Mouse (Mus musculus): Measurements from ENCODE around the gene Krt78. TPM values are rescaled to one million over a fixed set of nuclear protein-coding genes. Genes with fewer than 3 reads are reported as not detected.
A peak's percentile ranks its signal among the peaks of the same experiment; 100 is the strongest.

The Krt78 gene
- polyA plus RNA-seq, 1 experiment from 2014 or later, result not detected

DNA sequence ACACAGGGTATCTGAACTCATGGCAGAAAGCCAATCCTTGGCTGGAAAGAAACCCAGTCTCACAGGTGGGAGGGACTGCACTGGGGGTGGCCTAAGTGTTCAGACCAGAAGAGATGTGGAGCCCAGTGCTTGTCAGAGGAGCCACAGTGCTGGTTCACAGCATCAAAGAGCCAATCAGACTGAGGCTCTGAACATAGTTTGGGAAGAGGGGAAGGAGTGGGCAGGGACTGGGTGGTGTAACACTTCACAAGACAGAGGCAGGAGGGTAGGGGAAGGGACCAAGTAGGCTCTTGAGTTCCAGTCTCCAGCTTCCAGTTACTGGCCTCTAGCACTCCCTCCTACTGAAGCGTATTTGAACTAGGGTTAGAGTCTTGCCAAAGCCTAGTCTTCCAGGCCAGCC lies 8.7 kb downstream of the Krt78 start:
- ATAC-seq (replicated peaks; ENCODE audit: insufficient number of reproducible peaks, low FRiP score, low TSS enrichment), result no peak

DNA sequence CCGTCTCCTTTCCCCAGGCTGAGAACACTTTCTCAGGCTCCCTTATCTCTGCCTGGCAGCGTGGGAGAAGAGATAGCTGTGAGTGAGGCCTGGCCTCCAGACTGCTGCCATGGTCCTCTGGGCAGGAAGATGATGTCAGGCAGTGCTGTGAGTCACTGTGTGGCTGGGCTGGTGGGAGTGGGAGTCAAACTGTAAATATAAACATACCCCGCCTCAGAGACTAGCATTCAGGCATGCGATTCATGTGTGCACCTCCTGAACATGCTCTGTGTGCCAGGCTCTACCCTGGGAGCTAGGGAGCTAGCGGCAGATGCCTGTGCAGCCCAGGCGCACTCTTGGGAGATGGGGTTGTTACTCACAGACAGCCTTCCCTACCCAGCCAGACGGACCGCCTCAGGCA lies 12.1 kb downstream of the Krt78 start:
- Histone ChIP-seq H3K4me2 (peak overlapping the region; percentile 7; the same call in 1 of the 2 replicates), H3K27me3 (ENCODE audit: control insufficient read depth, insufficient read depth, low read length) (no peaks in the 10 kb centered on the region), H3K36me3 (ENCODE audit: control insufficient read depth, insufficient read depth, low read length) (no peaks in the 10 kb centered on the region), H3K9ac (ENCODE audit: low read depth, low read length) (no peak overlapping the region), H3K9me3 (replicated peaks; ENCODE audit: control insufficient read depth, low read length) (no peaks in the 10 kb centered on the region), H3K4me3 (ENCODE audit: low read depth, low read length) (no peak overlapping the region), H3K4me1 (ENCODE audit: control insufficient read depth, insufficient read depth, low read length) (peaks cover 6% of the 10 kb centered on the region; the same call in 1 of the 2 replicates), H3K27ac (ENCODE audit: low read depth, low read length) (peak overlapping the region; percentile 38; the same call in 1 of the 2 replicates)
- no peak for ATAC-seq (replicated peaks; ENCODE audit: insufficient number of reproducible peaks, low FRiP score, low TSS enrichment)
- 30% methylated on average over 8 of the region's 8 CpGs for WGBS (ENCODE audit: insufficient replicate concordance)

More for the DNA sequence above, 8.7 kb downstream of the Krt78 start:
- Histone ChIP-seq H3K4me2 (no peak overlapping the region), H3K36me3 (ENCODE audit: control insufficient read depth, insufficient read depth, low read length) (no peaks in the 10 kb centered on the region), H3K9ac (ENCODE audit: low read depth, low read length) (no peak overlapping the region), H3K4me3 (ENCODE audit: low read depth, low read length) (no peak overlapping the region), H3K9me3 (replicated peaks; ENCODE audit: control insufficient read depth, low read length) (no peaks in the 10 kb centered on the region), H3K4me1 (ENCODE audit: control insufficient read depth, insufficient read depth, low read length) (peaks cover 6% of the 10 kb centered on the region; the same call in 1 of the 2 replicates), H3K27me3 (ENCODE audit: control insufficient read depth, insufficient read depth, low read length) (no peaks in the 10 kb centered on the region; the same call in none of the 2 replicates), H3K27ac (ENCODE audit: low read depth, low read length) (no peak overlapping the region)
- WGBS (ENCODE audit: insufficient replicate concordance), result 82% methylated on average over 1 of the region's 1 CpGs

DNA sequence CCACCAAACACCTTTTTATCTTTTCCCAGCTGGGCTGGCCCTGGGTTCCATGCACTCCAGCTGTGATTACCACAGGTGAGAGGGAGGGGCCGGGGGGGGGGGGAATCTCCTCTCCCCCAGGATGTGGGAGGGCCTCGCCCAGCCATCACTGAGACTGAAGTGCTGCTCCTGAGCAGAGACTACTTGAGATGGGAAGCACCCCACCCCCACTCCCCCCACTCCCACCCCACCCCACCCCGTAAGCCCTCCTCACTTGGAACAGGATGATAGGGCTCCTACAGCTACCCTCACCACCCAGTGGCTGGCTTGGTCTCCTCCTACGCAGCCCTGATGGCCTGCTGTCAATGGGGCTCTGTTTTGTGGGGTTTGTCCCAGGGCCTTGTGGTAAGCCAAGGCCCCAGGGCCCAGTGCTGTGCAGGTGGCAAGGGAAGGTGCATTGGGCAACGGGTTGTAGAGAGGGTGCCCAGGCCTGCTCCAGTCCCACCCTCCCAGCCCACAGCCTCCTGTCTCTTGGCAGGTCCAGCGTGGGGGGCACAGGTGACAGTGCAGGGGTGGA lies 13.7 kb downstream of the Krt78 start, which contains the start of gene Krt79:
Krt79 (minus strand) TSS at position 51 of the 556 bp plus-strand sequence.
- Histone ChIP-seq H3K4me3 (ENCODE audit: low read depth, low read length) (no peak within 1 kb of the TSS), H3K27ac (ENCODE audit: low read depth, low read length) (no peak within 1 kb of the TSS), H3K27me3 (ENCODE audit: control insufficient read depth, insufficient read depth, low read length) (no peaks in the 10 kb centered on the region), H3K9ac (ENCODE audit: low read depth, low read length) (no peak within 1 kb of the TSS), H3K9me3 (replicated peaks; ENCODE audit: control insufficient read depth, low read length) (no peaks in the 10 kb centered on the region), H3K36me3 (ENCODE audit: control insufficient read depth, insufficient read depth, low read length) (no peaks in the 10 kb centered on the region), H3K4me1 (ENCODE audit: control insufficient read depth, insufficient read depth, low read length) (peaks cover 6% of the 10 kb centered on the region; the same call in 1 of the 2 replicates), H3K4me2 (no peak within 1 kb of the TSS)
- ATAC-seq (replicated peaks; ENCODE audit: insufficient number of reproducible peaks, low FRiP score, low TSS enrichment), result no peak
- WGBS (ENCODE audit: insufficient replicate concordance), result 45% methylated on average over 5 of the region's 6 CpGs

DNA sequence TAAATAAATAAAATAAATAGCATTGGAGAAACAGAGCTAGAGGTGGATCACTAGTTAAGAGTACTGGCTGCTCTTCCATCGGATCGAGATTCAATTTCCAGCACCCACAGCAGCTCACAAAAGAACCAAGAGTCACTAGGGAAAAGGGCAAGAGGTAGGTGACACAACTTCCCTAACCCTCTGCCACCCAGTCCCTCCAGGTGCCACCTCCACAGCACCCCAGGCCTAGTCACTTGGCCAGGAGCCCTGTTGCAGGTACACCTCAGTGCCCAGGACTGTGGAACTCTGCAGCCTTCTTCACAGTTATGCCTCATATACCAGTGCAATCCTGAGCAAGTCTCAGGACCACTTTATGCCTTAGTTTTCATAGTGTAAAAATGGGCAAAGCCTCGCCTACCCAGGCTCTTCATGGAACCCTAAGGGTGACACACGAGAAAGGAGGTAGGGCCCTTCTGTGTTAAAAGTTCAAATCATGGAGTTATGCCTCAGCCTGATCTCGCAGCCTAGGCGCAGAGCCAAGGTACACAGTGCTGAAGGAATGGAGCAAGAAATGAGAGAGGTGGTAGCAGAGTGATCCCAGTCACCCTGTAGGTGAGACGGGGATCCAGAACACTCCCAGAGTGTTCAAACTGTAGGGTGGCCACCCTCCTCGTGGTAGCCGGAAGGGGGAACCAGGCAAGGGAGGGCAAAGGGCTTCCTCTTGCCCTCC lies 15.3 kb downstream of the Krt78 start:
- H3K27me3 ChIP-seq (ENCODE audit: control insufficient read depth, insufficient read depth, low read length), result no peaks in the 10 kb centered on the region
- no peak overlapping the region for H3K4me3 ChIP-seq (ENCODE audit: low read depth, low read length)
- H3K36me3 ChIP-seq (ENCODE audit: control insufficient read depth, insufficient read depth, low read length), result no peaks in the 10 kb centered on the region
- no peaks in the 10 kb centered on the region for H3K9me3 ChIP-seq (replicated peaks; ENCODE audit: control insufficient read depth, low read length)
- no peak overlapping the region for H3K4me2 ChIP-seq
- H3K9ac ChIP-seq (ENCODE audit: low read depth, low read length), result no peak overlapping the region
- 76% methylated on average over 9 of the region's 9 CpGs for WGBS (ENCODE audit: insufficient replicate concordance)
- H3K27ac ChIP-seq (ENCODE audit: low read depth, low read length), result no peak overlapping the region
- peaks cover 6% of the 10 kb centered on the region; the same call in 1 of the 2 replicates for H3K4me1 ChIP-seq (ENCODE audit: control insufficient read depth, insufficient read depth, low read length)
- no peak for ATAC-seq (replicated peaks; ENCODE audit: insufficient number of reproducible peaks, low FRiP score, low TSS enrichment)

DNA sequence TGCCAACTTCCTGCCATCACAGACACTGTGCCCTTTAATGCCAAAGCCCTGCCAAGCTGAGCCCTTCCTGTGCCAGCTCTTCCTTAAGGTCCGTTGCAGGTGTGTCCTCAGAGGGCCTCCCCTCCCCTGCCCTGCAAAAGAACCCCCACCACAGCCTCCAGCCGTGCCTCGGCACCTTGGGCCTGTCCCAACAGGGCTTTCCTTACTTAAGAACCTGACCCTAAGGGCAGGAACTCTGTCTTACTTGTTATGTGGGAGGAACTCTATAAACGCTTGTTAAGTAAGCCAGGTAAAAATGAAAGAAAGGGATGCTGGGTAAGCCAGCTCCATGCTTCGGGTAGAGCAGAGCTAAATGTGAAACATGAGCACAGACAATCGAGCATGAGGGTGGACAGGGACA lies 21.1 kb downstream of the Krt78 start:
- WGBS (ENCODE audit: insufficient replicate concordance), result 65% methylated on average over 6 of the region's 6 CpGs
- Histone ChIP-seq H3K4me2 (no peak overlapping the region), H3K27ac (ENCODE audit: low read depth, low read length) (no peak overlapping the region), H3K9me3 (replicated peaks; ENCODE audit: control insufficient read depth, low read length) (no peaks in the 10 kb centered on the region), H3K27me3 (ENCODE audit: control insufficient read depth, insufficient read depth, low read length) (0 out of 2 replicates have a peak, but pooled peaks cover 7% of the 10 kb centered on the region), H3K4me3 (ENCODE audit: low read depth, low read length) (no peak overlapping the region), H3K4me1 (ENCODE audit: control insufficient read depth, insufficient read depth, low read length) (0 out of 2 replicates have a peak, but pooled peaks cover 14% of the 10 kb centered on the region), H3K9ac (ENCODE audit: low read depth, low read length) (no peak overlapping the region), H3K36me3 (ENCODE audit: control insufficient read depth, insufficient read depth, low read length) (no peaks in the 10 kb centered on the region)
- ATAC-seq (replicated peaks; ENCODE audit: insufficient number of reproducible peaks, low FRiP score, low TSS enrichment), result no peak

DNA sequence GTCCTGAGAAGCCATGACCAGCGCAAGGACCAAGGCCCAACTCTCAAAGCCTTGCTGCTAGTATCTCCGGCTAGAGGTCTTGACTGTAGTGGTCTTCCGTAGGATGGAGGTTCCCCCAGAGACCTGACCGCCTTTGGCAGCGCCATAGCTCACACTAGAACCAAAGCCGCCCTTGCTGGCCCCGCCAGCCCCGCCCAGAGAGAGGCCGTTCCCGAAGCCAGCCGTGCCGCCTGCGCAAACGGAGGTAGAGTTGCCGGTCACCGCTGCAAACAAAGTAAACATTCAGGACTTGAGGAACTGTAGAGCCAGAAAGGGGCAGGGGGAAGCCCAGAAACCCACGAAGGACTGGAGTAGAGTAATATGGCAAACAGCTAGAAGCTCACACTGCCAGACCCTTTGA lies 24.4 kb downstream of the Krt78 start:
- Histone ChIP-seq H3K4me1 (ENCODE audit: control insufficient read depth, insufficient read depth, low read length) (0 out of 2 replicates have a peak, but pooled peaks cover 14% of the 10 kb centered on the region), H3K4me2 (peak overlapping the region; percentile 70), H3K36me3 (ENCODE audit: control insufficient read depth, insufficient read depth, low read length) (no peaks in the 10 kb centered on the region), H3K4me3 (ENCODE audit: low read depth, low read length) (peak overlapping the region; percentile 32), H3K9me3 (replicated peaks; ENCODE audit: control insufficient read depth, low read length) (no peaks in the 10 kb centered on the region), H3K27me3 (ENCODE audit: control insufficient read depth, insufficient read depth, low read length) (0 out of 2 replicates have a peak, but pooled peaks cover 7% of the 10 kb centered on the region), H3K9ac (ENCODE audit: low read depth, low read length) (peak overlapping the region; percentile 55; the same call in 1 of the 2 replicates), H3K27ac (ENCODE audit: low read depth, low read length) (no peak overlapping the region)
- no peak for ATAC-seq (replicated peaks; ENCODE audit: insufficient number of reproducible peaks, low FRiP score, low TSS enrichment)
- WGBS (ENCODE audit: insufficient replicate concordance), result under 1% methylated on average over 17 of the region's 17 CpGs

DNA sequence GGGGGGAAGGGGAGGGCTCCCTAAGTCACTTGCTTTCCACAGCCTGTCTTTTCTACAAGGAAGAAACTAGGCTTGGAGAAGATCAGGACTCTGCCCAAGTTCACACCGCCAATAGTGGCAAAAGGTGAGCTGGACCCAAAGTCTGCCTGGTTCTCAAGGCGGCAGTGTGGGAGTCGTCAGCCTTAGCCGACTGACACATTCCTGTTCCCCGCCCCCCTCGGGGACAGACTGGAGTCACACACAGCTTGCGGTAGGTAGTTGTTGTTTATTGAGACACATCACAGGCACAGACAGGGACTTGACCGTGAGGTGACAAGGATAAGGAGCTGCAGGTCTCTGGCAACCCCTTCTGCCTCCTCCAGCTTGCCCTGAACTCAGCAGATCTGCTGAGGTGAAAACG lies 25.0 kb downstream of the Krt78 start:
- no peak overlapping the region for H3K27ac ChIP-seq (ENCODE audit: low read depth, low read length)
- H3K4me2 ChIP-seq, result peak overlapping the region; percentile 70
- 7% methylated on average over 9 of the region's 9 CpGs for WGBS (ENCODE audit: insufficient replicate concordance)
- 0 out of 2 replicates have a peak, but pooled peaks cover 7% of the 10 kb centered on the region for H3K27me3 ChIP-seq (ENCODE audit: control insufficient read depth, insufficient read depth, low read length)
- no peaks in the 10 kb centered on the region for H3K36me3 ChIP-seq (ENCODE audit: control insufficient read depth, insufficient read depth, low read length)
- no peak for ATAC-seq (replicated peaks; ENCODE audit: insufficient number of reproducible peaks, low FRiP score, low TSS enrichment)
- H3K4me1 ChIP-seq (ENCODE audit: control insufficient read depth, insufficient read depth, low read length), result 0 out of 2 replicates have a peak, but pooled peaks cover 14% of the 10 kb centered on the region
- H3K9ac ChIP-seq (ENCODE audit: low read depth, low read length), result 0 out of 2 replicates have a peak overlapping the region, but pooled peaks have one; percentile 55
- peak overlapping the region; percentile 32 for H3K4me3 ChIP-seq (ENCODE audit: low read depth, low read length)
- no peaks in the 10 kb centered on the region for H3K9me3 ChIP-seq (replicated peaks; ENCODE audit: control insufficient read depth, low read length)

DNA sequence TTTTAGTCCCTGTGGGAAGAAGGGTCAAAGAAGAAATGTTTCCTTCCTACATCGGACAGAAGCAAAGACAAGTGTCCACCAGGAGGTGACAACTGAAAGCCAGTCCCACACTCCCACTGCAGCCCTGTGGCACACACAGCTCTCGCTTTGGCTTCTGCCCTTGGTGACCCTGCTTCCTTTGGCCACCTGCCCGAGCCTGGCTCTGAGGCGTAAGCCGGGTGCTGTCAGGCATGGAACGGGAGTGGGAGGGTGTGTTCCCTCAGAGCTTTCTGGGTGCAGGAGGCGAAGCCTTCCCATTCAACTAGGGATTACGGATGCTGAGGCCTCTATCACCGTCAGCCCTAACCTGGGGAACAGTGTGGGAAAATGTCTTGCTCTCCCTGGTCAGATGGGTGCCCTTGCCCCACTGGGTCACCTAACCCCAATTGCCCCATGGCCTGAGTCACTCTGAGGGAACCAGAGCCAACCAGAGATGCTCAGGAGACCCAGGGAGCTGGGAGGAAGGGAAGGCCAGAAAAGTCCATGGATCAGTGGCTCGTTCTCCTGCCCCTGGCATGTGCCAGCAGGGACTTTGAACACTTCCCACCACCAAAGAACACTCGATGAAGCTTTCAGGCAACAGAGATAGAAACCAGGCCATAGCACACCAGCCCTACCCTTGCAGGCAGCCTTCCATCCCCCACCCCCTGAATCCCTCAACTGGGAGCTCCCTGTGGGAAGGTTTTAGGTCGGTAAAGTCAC lies 26.6 kb downstream of the Krt78 start:
- 0 out of 2 replicates have a peak, but pooled peaks cover 14% of the 10 kb centered on the region for H3K4me1 ChIP-seq (ENCODE audit: control insufficient read depth, insufficient read depth, low read length)
- no peaks in the 10 kb centered on the region for H3K9me3 ChIP-seq (replicated peaks; ENCODE audit: control insufficient read depth, low read length)
- no peak overlapping the region for H3K27ac ChIP-seq (ENCODE audit: low read depth, low read length)
- H3K4me3 ChIP-seq (ENCODE audit: low read depth, low read length), result no peak overlapping the region
- no peaks in the 10 kb centered on the region for H3K36me3 ChIP-seq (ENCODE audit: control insufficient read depth, insufficient read depth, low read length)
- H3K27me3 ChIP-seq (ENCODE audit: control insufficient read depth, insufficient read depth, low read length), result 0 out of 2 replicates have a peak, but pooled peaks cover 7% of the 10 kb centered on the region
- no peak overlapping the region for H3K9ac ChIP-seq (ENCODE audit: low read depth, low read length)
- H3K4me2 ChIP-seq, result no peak overlapping the region
- no peak for ATAC-seq (replicated peaks; ENCODE audit: insufficient number of reproducible peaks, low FRiP score, low TSS enrichment)
- WGBS (ENCODE audit: insufficient replicate concordance), result 67% methylated on average over 12 of the region's 12 CpGs
